Mouse (Mus musculus) bone marrow macrophage, adult 2 months (primary cell): ENCODE data around the gene Abhd17a.

Source experiments
- CTCF ChIP-seq: IDR thresholded peaks from 2 replicates; pipeline ENCODE4 v1.5.1; 2012; ENCODE audit warnings: low read depth, mild to moderate bottlenecking, low read length, moderate library complexity
- POLR2A ChIP-seq: IDR thresholded peaks from 2 replicates; pipeline ENCODE4 v1.6.1; 2012; ENCODE audit warnings: mild to moderate bottlenecking, low read depth, low read length, borderline replicate concordance

DNA sequence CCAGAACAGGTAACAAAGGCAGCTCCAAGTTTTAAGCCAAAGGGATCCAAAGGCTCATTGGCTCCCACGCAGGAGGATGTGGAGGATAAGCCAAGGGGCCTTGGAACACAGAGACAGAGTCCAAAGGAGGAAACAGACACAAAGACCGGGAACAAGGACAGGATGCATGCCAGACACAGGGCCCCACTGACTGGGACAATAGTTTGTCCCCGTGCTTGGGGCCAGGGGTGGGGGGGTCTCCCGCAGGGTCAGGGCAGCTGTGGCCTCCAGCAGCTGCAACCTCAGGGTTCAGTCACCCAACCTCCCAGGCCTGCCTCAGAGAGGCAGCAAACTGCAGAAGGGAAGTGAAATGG, 2.9 kb downstream of the Abhd17a start:
- no peak for TF ChIP-seq CTCF
- TF ChIP-seq POLR2A = no peak
